Mouse (Mus musculus): ENCODE measurements around the gene Akap13. TPM values are rescaled to one million over a fixed set of nuclear protein-coding genes. Genes with fewer than 3 reads are reported as not detected.
"Not testable (repeated sequence)": the region's sequence is repeated elsewhere in the genome, so short reads cannot be mapped to it uniquely, and the experiment has no call there.

The Akap13 gene
- total RNA-seq, 2 experiments from 2014 or later: 63.8 to 73.6 TPM

DNA sequence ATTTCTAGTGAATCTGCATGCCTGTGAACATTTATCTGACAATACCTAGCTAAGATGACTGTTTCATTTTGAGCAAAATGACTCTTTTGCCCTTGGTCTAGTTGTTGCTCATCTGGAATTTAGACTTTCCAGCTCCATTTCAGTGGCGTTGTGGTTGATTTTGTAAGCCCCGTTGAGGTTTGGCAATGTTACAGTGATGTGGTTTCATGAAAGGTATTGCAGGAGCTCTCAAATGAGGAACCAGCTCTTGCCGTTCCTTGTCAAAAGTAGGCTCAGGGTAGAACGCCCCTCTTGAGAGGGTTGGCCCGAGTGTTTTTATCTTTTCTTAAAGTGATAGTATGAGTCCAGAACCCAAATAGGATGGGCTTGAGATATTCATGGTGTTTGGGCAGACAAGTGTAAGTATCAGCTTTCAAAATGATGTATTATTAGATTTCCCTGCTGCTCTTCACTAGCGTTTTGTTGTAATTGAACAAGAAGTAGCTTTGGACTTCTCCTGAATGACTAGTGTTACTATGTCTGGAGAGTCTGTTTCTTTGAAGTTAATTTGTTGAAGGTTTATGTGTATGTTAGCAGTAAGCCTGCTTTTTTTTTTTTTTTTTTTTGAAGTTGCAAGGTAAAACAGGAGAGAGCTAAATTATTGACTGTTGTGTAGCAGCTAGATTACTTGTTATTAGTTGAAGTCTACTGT is 140.9 kb downstream of the Akap13 start:
- DNase-seq: peak in 1 of 2 experiments; percentile 42

GRCm38 (mm10) chr7:75597840-75598239 is 142.5 kb downstream of the Akap13 start:
- DNase-seq: no peak

DNA sequence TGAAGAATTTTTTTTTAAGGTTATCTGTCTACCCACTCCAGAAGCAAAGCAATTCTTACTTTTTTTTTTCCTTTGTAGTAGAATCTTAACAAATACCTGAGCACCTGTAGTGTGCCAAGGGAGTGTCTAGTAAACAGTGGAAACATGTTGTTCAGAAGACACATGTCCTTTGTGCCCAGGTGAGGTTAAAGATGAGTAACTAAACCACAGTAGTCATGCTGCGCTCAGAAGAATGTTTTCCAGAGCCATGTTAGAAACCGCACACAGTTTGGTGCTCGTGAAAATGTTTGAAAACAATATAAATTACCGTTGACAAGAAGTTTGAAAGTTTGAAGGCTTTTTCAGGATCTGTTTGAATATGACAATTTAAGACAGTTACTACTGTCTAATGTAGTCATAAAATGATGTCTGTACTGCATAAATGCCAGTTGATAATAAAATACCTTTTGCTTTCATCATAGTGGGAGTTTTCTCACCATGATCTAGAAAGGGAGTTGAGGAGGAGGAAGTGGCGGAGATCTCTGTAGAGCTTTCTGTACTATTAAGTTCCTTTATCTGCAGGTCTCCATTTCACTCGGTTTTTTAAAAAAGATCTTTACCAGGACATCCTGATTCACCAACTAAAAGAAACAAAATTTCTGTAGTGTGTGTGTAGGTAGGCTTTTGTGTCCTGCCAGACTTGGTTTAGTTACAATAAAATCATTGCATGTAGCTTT is 145.2 kb downstream of the Akap13 start:
- DNase-seq: no peak

DNA sequence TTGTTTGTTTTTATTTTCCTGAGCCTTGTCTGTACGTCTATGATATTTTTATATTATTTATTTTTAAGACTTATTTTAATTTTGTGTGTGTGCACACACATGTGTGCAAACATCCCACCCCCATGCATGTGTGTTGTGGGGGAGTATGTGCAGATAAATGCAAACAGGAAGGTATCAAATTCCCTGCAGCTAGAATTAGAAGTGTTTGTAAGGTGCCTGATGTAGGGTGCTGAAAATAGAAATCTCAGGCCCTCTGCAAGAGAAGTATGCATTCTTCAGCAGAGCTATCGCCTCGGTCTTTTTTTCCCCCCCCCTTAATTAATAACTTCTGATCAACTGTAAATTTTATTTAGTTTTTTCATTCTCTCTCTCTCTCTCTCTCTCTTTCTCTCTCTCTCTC is 151.9 kb downstream of the Akap13 start:
- no peak for DNase-seq

GRCm38 (mm10) chr7:75608716-75609115 is 153.4 kb downstream of the Akap13 start:
- peak; percentile 51 to 57 for DNase-seq

DNA sequence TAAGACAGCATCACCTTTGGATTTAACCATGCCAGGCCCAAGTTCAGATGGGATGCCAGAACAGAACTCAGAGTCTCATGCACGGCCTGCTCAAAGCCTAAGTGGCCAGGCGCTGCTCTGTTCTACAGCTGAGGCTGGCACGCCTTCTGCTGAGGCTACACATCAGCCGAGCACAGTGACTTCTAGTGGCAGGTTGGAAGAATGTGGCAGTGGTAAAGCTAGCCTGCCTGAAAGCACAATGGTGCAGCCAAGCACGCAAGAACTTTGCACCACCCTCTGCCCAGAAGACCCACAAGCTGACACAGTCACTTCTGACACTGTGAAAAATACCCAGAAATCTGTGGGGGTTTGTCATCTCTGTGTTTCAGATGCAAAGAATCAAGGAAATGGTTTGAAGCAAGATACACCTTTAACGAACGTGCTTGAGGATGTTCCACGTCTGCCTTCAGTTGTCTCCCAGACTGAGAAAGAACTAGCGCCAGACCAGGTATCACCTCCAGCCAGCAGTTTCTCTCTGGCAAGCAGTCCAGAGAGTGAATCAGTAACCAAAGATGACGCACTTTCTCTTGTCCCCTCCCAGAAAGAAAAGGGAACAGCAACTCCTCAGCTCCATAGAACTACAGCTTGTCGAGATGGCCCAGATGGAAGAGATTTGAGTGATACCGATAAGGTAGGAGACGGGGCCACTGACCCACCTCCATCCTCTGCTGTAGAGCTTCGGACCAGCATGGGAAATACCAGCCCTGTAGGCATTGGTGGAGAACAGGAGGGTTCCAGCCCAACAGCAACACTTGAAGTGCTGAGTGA is 154.3 kb downstream of the Akap13 start:
- DNase-seq: peak; percentile 69 to 79

GRCm38 (mm10) chr7:75610391-75610790 is 155.1 kb downstream of the Akap13 start:
- peak in 1 of 2 experiments; percentile 65 for DNase-seq

DNA sequence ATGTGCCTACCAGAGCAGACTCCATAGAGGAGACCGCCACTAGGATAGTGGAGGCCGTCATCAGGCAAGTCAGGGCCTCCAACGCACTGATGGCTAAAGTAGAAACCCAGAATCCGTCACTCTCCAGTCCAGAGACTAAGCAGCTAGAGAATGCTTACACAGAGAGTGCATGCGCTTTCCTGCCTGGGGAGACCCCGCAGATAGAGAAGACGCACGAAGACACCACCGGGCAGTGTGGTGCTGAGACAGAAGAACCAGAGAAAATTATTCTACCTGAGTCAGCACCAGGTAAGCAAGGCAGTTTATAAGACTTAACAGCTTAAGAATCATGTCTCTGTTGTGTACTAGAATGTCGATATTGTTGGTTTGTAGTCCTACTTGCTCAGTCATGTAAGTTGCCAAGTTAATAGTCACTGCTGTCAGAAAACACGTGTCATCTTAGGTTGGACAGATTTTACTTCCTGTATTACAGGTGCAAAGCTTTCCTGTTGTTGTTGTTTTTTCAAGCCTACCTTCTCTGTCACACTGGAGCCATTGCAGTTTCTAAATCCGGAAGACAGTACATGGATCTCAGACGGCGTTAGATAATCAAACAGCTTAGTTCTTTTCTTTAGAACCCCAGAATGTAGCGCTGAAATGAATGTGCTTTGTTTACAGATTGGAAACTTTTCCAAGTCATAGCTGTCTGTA is 156.1 kb downstream of the Akap13 start:
- peak in 1 of 2 experiments; percentile 50 for DNase-seq

DNA sequence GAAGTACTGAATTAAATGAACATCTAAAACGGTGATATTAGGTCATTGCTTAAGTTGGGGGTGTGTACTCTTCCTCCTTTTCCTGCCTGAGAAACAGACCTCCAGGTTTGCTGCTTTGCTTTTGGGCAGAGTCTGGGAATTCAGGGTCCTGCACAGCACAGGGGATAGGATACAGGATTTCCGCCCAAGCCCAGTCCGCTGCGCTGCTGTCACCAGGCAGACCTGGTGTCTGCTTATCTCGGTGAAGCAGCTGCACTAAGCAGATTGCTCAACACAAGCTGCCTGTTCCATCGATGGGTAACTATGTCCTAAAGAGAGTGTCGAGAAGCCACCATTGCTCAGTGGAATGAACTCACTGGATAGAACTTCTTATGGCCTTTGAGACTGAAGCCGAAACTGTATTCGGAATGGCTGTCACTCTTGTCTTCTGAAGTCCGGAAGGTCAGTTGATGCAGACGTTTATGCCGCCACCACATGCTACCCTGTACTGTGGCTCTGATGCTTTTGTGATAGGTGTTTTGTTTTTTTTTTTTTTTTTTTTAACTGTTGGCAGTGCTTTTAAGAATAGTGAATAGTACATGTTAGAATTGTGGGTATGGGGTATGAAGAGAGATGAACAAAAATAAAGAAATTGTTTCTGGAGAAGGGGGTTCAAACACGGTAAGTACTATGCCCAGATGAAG is 156.8 kb downstream of the Akap13 start:
- peak; percentile 84 to 90 for DNase-seq

- peak in 1 of 2 experiments; percentile 63 for DNase-seq
These were observed 157.3 kb downstream of the Akap13 start for GRCm38 (mm10) chr7:75612683-75613053.

DNA sequence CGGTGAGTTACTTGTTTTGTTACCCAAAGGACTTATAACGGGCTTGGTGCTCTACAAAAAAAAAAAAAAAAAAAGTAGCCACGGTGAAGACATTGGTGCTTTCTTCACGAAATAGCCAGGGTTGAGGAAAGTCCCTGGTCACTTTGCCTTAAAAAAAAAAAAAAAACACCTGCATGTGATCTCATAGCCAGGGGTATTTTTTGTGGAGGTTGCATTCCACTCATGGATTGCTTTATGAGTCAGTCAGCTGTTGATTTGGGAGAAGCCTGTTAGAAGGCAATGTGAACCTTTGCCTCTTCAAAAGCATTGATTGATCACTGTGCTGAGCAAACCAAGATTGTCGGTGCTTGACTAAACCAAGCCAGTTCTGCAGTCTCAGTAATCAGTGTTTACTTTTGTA is 157.9 kb downstream of the Akap13 start:
- peak; percentile 30 to 57 for DNase-seq

DNA sequence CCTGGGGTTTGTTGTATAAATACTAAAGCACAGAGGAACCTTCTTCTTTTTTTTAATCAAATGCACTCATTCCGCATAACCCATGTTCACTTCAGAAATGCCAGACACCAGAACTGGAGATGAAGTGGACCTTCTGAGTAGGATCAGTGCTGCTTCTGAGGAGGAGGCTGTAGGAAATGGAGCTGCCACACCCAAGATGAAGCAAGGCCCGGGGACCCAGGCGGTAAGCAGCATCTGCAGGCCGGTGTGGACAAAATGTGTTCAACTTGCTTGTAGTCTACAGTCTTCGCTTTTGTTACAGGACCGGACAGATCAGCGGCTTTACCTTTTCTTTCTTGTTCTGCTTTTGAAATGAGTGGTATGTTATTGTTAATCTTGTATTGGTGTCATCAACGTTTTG is 159.5 kb downstream of the Akap13 start:
- peak; percentile 31 to 48 for DNase-seq

- not testable (repeated sequence) for DNase-seq
These were observed 161.9 kb downstream of the Akap13 start for GRCm38 (mm10) chr7:75617246-75617645.

DNA sequence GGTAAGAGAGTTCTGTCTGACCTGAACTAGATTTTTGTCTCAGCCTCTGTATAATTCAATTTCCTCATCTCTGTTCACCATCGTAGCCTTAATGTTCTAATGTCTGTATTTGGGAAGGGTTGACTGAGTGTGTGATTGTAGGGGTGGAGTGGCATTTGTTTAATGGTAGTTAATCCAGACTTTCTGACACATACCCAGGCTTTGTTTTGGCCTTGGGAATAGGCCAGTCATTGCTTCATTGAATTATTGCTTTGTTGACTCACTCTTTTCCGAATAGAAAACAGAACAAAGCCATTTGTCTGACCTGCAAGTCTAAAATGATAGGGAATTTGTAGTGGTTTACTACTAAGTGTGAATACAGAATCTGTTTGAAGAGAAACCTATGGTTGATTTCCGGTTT is 163.4 kb downstream of the Akap13 start:
- DNase-seq: no peak

DNA sequence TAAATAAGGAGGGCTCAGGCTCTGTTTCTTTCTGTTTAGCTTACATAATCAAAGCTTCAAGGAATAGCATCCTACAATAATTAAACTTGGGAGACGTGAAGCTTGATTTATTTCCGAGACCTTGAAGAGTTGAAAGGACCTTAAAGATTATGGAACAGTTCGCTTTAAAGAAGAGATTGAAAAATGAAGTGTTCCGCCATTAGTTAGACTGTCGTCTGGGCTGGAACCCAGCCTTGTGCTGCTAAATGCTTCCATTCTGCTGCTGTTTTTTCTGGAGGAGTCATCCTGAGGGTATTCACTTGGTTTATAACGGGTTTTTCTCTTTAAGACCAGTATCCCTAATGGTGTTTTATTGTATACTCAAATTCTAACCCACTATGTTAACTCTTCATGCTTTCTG is 164.5 kb downstream of the Akap13 start:
- DNase-seq: no peak

GRCm38 (mm10) chr7:75620395-75620960 is 165.1 kb downstream of the Akap13 start:
- DNase-seq: no peak

DNA sequence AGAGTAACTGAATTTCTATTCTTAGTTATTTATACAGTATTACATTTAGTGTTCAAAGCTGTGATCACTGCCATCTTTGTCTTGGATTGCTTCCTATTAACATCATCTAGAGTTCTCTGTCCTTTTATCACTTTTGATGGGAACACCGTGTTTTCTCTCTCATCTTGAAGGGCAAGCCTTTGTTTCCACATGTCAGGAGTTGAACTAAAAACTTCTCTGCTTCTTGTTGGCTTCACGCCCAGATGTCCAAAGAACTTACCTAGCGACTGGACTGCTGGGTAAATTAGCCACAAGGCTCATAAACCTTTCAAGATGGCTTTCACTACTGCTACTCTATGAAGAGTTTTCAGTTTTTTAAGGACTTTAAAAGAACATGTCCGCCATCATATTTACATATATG is 165.6 kb downstream of the Akap13 start:
- DNase-seq: no peak

- no peak for DNase-seq
These were observed 172.5 kb downstream of the Akap13 start for GRCm38 (mm10) chr7:75627831-75628230.

DNA sequence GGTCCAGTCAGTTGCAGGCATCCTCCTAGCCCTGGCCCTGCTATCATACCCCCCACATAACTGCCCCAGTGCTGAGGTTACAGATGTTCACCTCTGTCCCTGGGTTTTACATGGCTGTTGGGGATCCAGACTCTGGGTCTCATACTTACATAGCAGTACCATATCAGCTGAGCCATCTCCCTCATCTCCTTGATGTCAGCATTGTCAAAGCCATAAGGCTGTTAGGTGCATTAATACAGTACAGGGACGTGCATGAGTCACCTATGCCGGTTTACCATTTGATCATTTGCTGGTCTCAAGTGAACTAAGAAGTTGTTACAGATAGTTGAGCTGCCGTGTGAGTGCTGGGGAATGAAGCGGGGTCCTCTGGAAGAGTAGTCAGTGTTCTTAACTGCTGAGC is 174.3 kb downstream of the Akap13 start:
- DNase-seq: no peak

DNA sequence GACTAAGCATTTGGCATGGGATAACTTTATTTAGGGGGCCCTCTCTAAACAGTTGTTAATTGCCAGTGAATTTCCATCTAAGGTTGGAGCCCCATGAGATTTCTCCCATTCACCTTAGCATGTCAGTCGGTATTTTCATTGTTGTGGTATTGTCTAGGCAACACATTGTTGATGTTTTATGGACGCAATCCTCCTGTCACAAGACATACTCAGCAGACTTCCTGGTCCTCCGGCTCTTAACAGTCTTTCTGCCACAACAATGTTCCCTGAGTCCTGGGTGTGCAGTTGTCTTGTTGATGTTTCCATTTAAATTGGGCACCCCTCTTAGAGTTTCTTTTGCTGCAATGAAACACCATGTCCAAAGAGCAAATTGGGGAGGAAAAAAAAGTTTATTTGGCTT is 177.6 kb downstream of the Akap13 start:
- no peak for DNase-seq

- DNase-seq: no peak
These were observed 178.1 kb downstream of the Akap13 start for GRCm38 (mm10) chr7:75633393-75633792.

Measured in heart, adult 18-20 months (tissue).